Mouse (Mus musculus): Measurements from ENCODE around the gene Vmn1r54. TPM values are rescaled to one million over a fixed set of nuclear protein-coding genes. Genes with fewer than 3 reads are reported as not detected.

The Vmn1r54 gene
- not detected for polyA plus RNA-seq (2017; shearing (Covaris generic))

GRCm38 (mm10) chr6:90246000-90246399, at the start of gene Vmn1r54:
Gene Vmn1r54 (plus strand): TSS chr6:90246300.

GRCm38 (mm10) chr6:90202493-90202892, 43.6 kb upstream of the Vmn1r54 start, which contains the start of gene V1ra8:
Gene V1ra8 (plus strand): TSS chr6:90202793.

GRCm38 (mm10) chr6:90224338-90224737, 21.8 kb upstream of the Vmn1r54 start, which contains the start of gene Vmn1r53:
Gene Vmn1r53 (minus strand): TSS chr6:90224438.

GRCm38 (mm10) chr6:90300919-90301318, 54.8 kb downstream of the Vmn1r54 start, which contains the start of gene BC048671:
Gene BC048671 (plus strand): TSS chr6:90301219.

Other genes with a start within 250 kb of the Vmn1r54 start
- gene Vmn1r47, start 230.2 kb upstream of the Vmn1r54 start, polyA plus RNA-seq (2017; shearing (Covaris generic)), result not detected
- not detected for gene Vmn1r48, start 209.5 kb upstream of the Vmn1r54 start, polyA plus RNA-seq (2017; shearing (Covaris generic))
- gene Vmn1r49, start 167.8 kb upstream of the Vmn1r54 start, polyA plus RNA-seq (2017; shearing (Covaris generic)), result 0.22 TPM
- not detected for gene Vmn1r50, start 144.9 kb upstream of the Vmn1r54 start, polyA plus RNA-seq (2017; shearing (Covaris generic))
- gene Vmn1r51, start 123.7 kb upstream of the Vmn1r54 start, polyA plus RNA-seq (2017; shearing (Covaris generic)), result not detected
- not detected for gene Vmn1r52, start 71.5 kb upstream of the Vmn1r54 start, polyA plus RNA-seq (2017; shearing (Covaris generic))
- not detected for gene V1ra8, start 43.5 kb upstream of the Vmn1r54 start, polyA plus RNA-seq (2017; shearing (Covaris generic))
- gene Vmn1r53, start 21.9 kb upstream of the Vmn1r54 start, polyA plus RNA-seq (2017; shearing (Covaris generic)), result not detected
- gene BC048671, start 54.9 kb downstream of the Vmn1r54 start, polyA plus RNA-seq (2017; shearing (Covaris generic)), result not detected
- not detected for gene Chst13, start 78.9 kb downstream of the Vmn1r54 start, polyA plus RNA-seq (2017; shearing (Covaris generic))
- not detected for gene Uroc1, start 87.0 kb downstream of the Vmn1r54 start, polyA plus RNA-seq (2017; shearing (Covaris generic))
- 31.0 TPM for gene Zxdc, start 123.2 kb downstream of the Vmn1r54 start, polyA plus RNA-seq (2017; shearing (Covaris generic))
- gene Cfap100, start 182.5 kb downstream of the Vmn1r54 start, polyA plus RNA-seq (2017; shearing (Covaris generic)), result 0.24 TPM
- gene Klf15, start 216.3 kb downstream of the Vmn1r54 start, polyA plus RNA-seq (2017; shearing (Covaris generic)), result not detected
- gene Aldh1l1, start 240.1 kb downstream of the Vmn1r54 start, polyA plus RNA-seq (2017; shearing (Covaris generic)), result 1.3 TPM